Mouse (Mus musculus): Measurements from ENCODE around the gene Rac1. TPM values are rescaled to one million over a fixed set of nuclear protein-coding genes. Genes with fewer than 3 reads are reported as not detected.

Rac1 gene
- polyA plus RNA-seq, 1 experiment from 2014 or later = 285 TPM

- WGBS = 89% methylated on average over 5 of the region's 5 CpGs
- no peaks in the 10 kb centered on the region for H3K27me3 ChIP-seq (replicated peaks; ENCODE audit: control insufficient read depth, insufficient read depth, low read length)
- H3K9ac ChIP-seq (ENCODE audit: low read depth, low read length) = no peak overlapping the region
- H3K27ac ChIP-seq (ENCODE audit: low read depth, low read length) = no peak overlapping the region
- H3K36me3 ChIP-seq (ENCODE audit: control insufficient read depth, insufficient read depth, low read length) = peaks cover 15% of the 10 kb centered on the region
- no peak overlapping the region for H3K4me2 ChIP-seq (ENCODE audit: low read length)
- H3K9me3 ChIP-seq (ENCODE audit: control insufficient read depth, low read length) = no peaks in the 10 kb centered on the region
- no peaks in the 10 kb centered on the region for H3K4me1 ChIP-seq (ENCODE audit: control insufficient read depth, insufficient read depth, low read depth, low read length)
- no peak for ATAC-seq
- H3K4me3 ChIP-seq (ENCODE audit: low read length) = no peak overlapping the region
Measured at GRCm38 (mm10) chr5:143514878-143515277, 13.0 kb downstream of the Rac1 start.

GRCm38 (mm10) chr5:143512305-143512704, 15.5 kb downstream of the Rac1 start:
- ATAC-seq = no peak
- WGBS = 89% methylated on average over 4 of the region's 4 CpGs
- no peak overlapping the region for H3K9ac ChIP-seq (ENCODE audit: low read depth, low read length)
- H3K4me3 ChIP-seq (ENCODE audit: low read length) = no peak overlapping the region
- H3K27me3 ChIP-seq (replicated peaks; ENCODE audit: control insufficient read depth, insufficient read depth, low read length) = no peaks in the 10 kb centered on the region
- no peak overlapping the region for H3K27ac ChIP-seq (ENCODE audit: low read depth, low read length)
- H3K36me3 ChIP-seq (ENCODE audit: control insufficient read depth, insufficient read depth, low read length) = peaks cover 18% of the 10 kb centered on the region
- H3K4me1 ChIP-seq (ENCODE audit: control insufficient read depth, insufficient read depth, low read depth, low read length) = peaks cover 5% of the 10 kb centered on the region
- H3K9me3 ChIP-seq (ENCODE audit: control insufficient read depth, low read length) = no peaks in the 10 kb centered on the region
- H3K4me2 ChIP-seq (ENCODE audit: low read length) = no peak overlapping the region

- H3K27me3 ChIP-seq (replicated peaks; ENCODE audit: control insufficient read depth, insufficient read depth, low read length) = no peaks in the 10 kb centered on the region
- no peak overlapping the region for H3K4me3 ChIP-seq (ENCODE audit: low read length)
- H3K27ac ChIP-seq (ENCODE audit: low read depth, low read length) = no peak overlapping the region
- no peak overlapping the region for H3K9ac ChIP-seq (ENCODE audit: low read depth, low read length)
- WGBS = 89% methylated on average over 4 of the region's 4 CpGs
- H3K4me1 ChIP-seq (ENCODE audit: control insufficient read depth, insufficient read depth, low read depth, low read length) = peaks cover 5% of the 10 kb centered on the region
- H3K36me3 ChIP-seq (ENCODE audit: control insufficient read depth, insufficient read depth, low read length) = peaks cover 16% of the 10 kb centered on the region
- H3K9me3 ChIP-seq (ENCODE audit: control insufficient read depth, low read length) = no peaks in the 10 kb centered on the region
- H3K4me2 ChIP-seq (ENCODE audit: low read length) = no peak overlapping the region
- ATAC-seq = no peak
Measured at GRCm38 (mm10) chr5:143511577-143511976, 16.3 kb downstream of the Rac1 start.

GRCm38 (mm10) chr5:143509737-143510136, 18.1 kb downstream of the Rac1 start:
- Histone ChIP-seq H3K4me2 (ENCODE audit: low read length) (no peak overlapping the region), H3K9me3 (ENCODE audit: control insufficient read depth, low read length) (no peaks in the 10 kb centered on the region), H3K4me3 (ENCODE audit: low read length) (no peak overlapping the region), H3K27ac (ENCODE audit: low read depth, low read length) (no peak overlapping the region), H3K4me1 (ENCODE audit: control insufficient read depth, insufficient read depth, low read depth, low read length) (peaks cover 5% of the 10 kb centered on the region), H3K27me3 (replicated peaks; ENCODE audit: control insufficient read depth, insufficient read depth, low read length) (no peaks in the 10 kb centered on the region), H3K9ac (ENCODE audit: low read depth, low read length) (no peak overlapping the region), H3K36me3 (ENCODE audit: control insufficient read depth, insufficient read depth, low read length) (peaks cover 18% of the 10 kb centered on the region)
- WGBS = 75% methylated on average over 11 of the region's 11 CpGs
- ATAC-seq = no peak

- no peak overlapping the region for H3K27ac ChIP-seq (ENCODE audit: low read depth, low read length)
- ATAC-seq = no peak
- no peak overlapping the region for H3K4me3 ChIP-seq (ENCODE audit: low read length)
- H3K36me3 ChIP-seq (ENCODE audit: control insufficient read depth, insufficient read depth, low read length) = peaks cover 21% of the 10 kb centered on the region
- H3K4me1 ChIP-seq (ENCODE audit: control insufficient read depth, insufficient read depth, low read depth, low read length) = peaks cover 5% of the 10 kb centered on the region
- no peak overlapping the region for H3K9ac ChIP-seq (ENCODE audit: low read depth, low read length)
- H3K9me3 ChIP-seq (ENCODE audit: control insufficient read depth, low read length) = no peaks in the 10 kb centered on the region
- H3K4me2 ChIP-seq (ENCODE audit: low read length) = no peak overlapping the region
- H3K27me3 ChIP-seq (replicated peaks; ENCODE audit: control insufficient read depth, insufficient read depth, low read length) = no peaks in the 10 kb centered on the region
- 86% methylated on average over 9 of the region's 9 CpGs for WGBS
Measured at GRCm38 (mm10) chr5:143509294-143509693, 18.5 kb downstream of the Rac1 start.

GRCm38 (mm10) chr5:143505545-143505944, 22.3 kb downstream of the Rac1 start:
- Histone ChIP-seq H3K36me3 (ENCODE audit: control insufficient read depth, insufficient read depth, low read length) (peaks cover 13% of the 10 kb centered on the region), H3K9me3 (ENCODE audit: control insufficient read depth, low read length) (no peaks in the 10 kb centered on the region), H3K9ac (ENCODE audit: low read depth, low read length) (no peak overlapping the region), H3K4me2 (ENCODE audit: low read length) (no peak overlapping the region), H3K4me3 (ENCODE audit: low read length) (no peak overlapping the region), H3K27ac (ENCODE audit: low read depth, low read length) (no peak overlapping the region), H3K4me1 (ENCODE audit: control insufficient read depth, insufficient read depth, low read depth, low read length) (peaks cover 5% of the 10 kb centered on the region), H3K27me3 (replicated peaks; ENCODE audit: control insufficient read depth, insufficient read depth, low read length) (no peaks in the 10 kb centered on the region)
- no peak for ATAC-seq
- 86% methylated on average over 7 of the region's 7 CpGs for WGBS

- 74% methylated on average over 8 of the region's 8 CpGs for WGBS
- Histone ChIP-seq H3K9ac (ENCODE audit: low read depth, low read length) (no peak overlapping the region), H3K27me3 (replicated peaks; ENCODE audit: control insufficient read depth, insufficient read depth, low read length) (no peaks in the 10 kb centered on the region), H3K4me2 (ENCODE audit: low read length) (no peak overlapping the region), H3K27ac (ENCODE audit: low read depth, low read length) (no peak overlapping the region), H3K4me3 (ENCODE audit: low read length) (no peak overlapping the region), H3K4me1 (ENCODE audit: control insufficient read depth, insufficient read depth, low read depth, low read length) (peaks cover 5% of the 10 kb centered on the region), H3K9me3 (ENCODE audit: control insufficient read depth, low read length) (no peaks in the 10 kb centered on the region), H3K36me3 (ENCODE audit: control insufficient read depth, insufficient read depth, low read length) (peaks cover 13% of the 10 kb centered on the region)
- ATAC-seq = no peak
Measured at GRCm38 (mm10) chr5:143505056-143505455, 22.8 kb downstream of the Rac1 start.

GRCm38 (mm10) chr5:143504453-143504852, 23.4 kb downstream of the Rac1 start:
- no peak overlapping the region for H3K4me3 ChIP-seq (ENCODE audit: low read length)
- ATAC-seq = no peak
- no peak overlapping the region for H3K27ac ChIP-seq (ENCODE audit: low read depth, low read length)
- H3K4me2 ChIP-seq (ENCODE audit: low read length) = no peak overlapping the region
- peaks cover 13% of the 10 kb centered on the region for H3K36me3 ChIP-seq (ENCODE audit: control insufficient read depth, insufficient read depth, low read length)
- WGBS = 68% methylated on average over 3 of the region's 3 CpGs
- no peak overlapping the region for H3K9ac ChIP-seq (ENCODE audit: low read depth, low read length)
- H3K9me3 ChIP-seq (ENCODE audit: control insufficient read depth, low read length) = no peaks in the 10 kb centered on the region
- H3K4me1 ChIP-seq (ENCODE audit: control insufficient read depth, insufficient read depth, low read depth, low read length) = peaks cover 5% of the 10 kb centered on the region
- H3K27me3 ChIP-seq (replicated peaks; ENCODE audit: control insufficient read depth, insufficient read depth, low read length) = no peaks in the 10 kb centered on the region

- no peaks in the 10 kb centered on the region for H3K27me3 ChIP-seq (replicated peaks; ENCODE audit: control insufficient read depth, insufficient read depth, low read length)
- H3K27ac ChIP-seq (ENCODE audit: low read depth, low read length) = no peak overlapping the region
- no peak overlapping the region for H3K4me3 ChIP-seq (ENCODE audit: low read length)
- WGBS = 95% methylated on average over 6 of the region's 6 CpGs
- ATAC-seq = no peak
- no peak overlapping the region for H3K4me2 ChIP-seq (ENCODE audit: low read length)
- H3K36me3 ChIP-seq (ENCODE audit: control insufficient read depth, insufficient read depth, low read length) = peaks cover 13% of the 10 kb centered on the region
- H3K9me3 ChIP-seq (ENCODE audit: control insufficient read depth, low read length) = no peaks in the 10 kb centered on the region
- no peak overlapping the region for H3K9ac ChIP-seq (ENCODE audit: low read depth, low read length)
- peaks cover 3% of the 10 kb centered on the region for H3K4me1 ChIP-seq (ENCODE audit: control insufficient read depth, insufficient read depth, low read depth, low read length)
Measured at GRCm38 (mm10) chr5:143503740-143504139, 24.1 kb downstream of the Rac1 start.

All from hindbrain, embryonic 16.5 days (tissue).